Mouse (Mus musculus) induced T-regulatory cell, adult 2 months (primary cell): ENCODE measurements around the gene Heyl.

ENCODE experiments used
- DNase-seq: peaks from one replicate; pipeline ENCODE4 v3.0.0-alpha.2; 2012; ENCODE audit warnings: low read depth

Gene Heyl

GRCm38 (mm10) chr4:123233492-123234084 lies at the start of gene Heyl:
Heyl (plus strand) TSS chr4:123233556.
- peak; percentile 18 for DNase-seq

GRCm38 (mm10) chr4:123184816-123185215 lies 48.5 kb upstream of the Heyl start:
- DNase-seq: no peak

GRCm38 (mm10) chr4:123192336-123192735 lies 41.0 kb upstream of the Heyl start:
- no peak for DNase-seq

GRCm38 (mm10) chr4:123193791-123194190 lies 39.6 kb upstream of the Heyl start:
- no peak for DNase-seq

GRCm38 (mm10) chr4:123196695-123197094 lies 36.7 kb upstream of the Heyl start:
- no peak for DNase-seq

DNA sequence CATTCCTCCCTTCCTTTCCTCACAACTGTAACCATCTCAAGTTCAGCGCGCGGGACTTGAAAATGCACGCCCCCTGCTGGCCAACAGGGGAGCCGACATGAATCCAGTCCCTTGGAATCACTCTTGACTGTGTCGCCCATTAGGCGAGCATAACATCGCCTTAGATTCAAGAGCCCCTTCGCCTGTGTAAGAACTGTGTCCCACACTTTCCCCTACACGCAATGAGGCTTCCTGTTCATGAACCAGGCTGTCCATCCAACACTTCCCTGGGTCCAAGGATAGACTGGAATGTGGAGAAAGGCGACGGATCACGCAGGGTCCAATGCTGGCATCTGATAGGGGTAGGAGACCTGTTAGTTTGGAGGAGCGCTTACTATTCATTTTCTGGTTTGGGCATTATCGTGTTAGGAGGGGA lies 32.6 kb upstream of the Heyl start:
- DNase-seq: peak; percentile 63

DNA sequence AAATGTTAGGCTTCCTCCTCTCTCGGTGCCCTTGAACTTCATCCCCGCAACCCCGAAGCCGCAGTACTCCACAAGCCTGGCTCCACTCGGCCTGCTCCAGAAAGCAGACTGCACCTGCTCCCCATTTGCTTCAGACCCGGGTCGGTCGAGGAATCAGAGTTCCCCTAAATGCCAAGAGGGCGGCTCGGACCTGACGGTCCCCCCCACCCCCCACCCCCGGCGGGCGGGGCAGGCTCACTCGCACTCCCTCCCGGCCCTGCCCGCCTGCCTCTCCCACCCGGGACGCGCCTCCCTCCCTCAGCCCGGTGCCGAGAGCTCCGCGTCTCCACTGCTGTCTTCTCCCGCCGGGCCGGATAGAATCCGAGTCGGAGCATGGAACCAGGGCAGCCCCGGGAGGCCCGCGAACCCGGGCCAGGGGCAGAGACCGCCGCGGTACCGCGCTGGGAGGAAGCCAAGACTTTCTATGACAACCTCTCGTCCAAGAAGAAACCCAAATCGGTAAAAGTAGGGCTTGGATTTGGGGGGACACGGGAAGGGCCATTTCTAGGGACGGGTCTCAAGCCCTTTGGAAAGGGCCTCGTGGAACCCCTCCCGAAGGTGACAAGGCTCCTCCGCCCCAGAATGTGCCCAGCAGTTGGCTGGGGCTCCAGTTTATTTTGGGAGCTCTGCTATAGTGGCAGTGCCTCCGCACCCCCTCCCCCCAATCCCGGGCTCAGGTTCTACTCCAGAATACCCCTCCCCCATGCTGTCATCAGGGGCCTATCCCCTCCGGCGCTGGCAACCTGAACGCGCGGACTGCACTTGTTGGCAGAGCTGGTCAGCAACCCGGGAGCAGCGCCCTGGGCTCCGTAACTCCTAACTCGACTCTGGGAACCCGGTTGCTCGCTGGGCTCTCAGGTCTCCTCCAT lies 31.9 kb upstream of the Heyl start, which contains the start of gene Nt5c1a:
Gene Nt5c1a (plus strand): TSS at position 319 of the 908 bp plus-strand sequence.
- no peak for DNase-seq

GRCm38 (mm10) chr4:123202094-123202420 lies 31.3 kb upstream of the Heyl start:
- DNase-seq: no peak

GRCm38 (mm10) chr4:123207337-123207736 lies 26.0 kb upstream of the Heyl start:
- no peak for DNase-seq

DNA sequence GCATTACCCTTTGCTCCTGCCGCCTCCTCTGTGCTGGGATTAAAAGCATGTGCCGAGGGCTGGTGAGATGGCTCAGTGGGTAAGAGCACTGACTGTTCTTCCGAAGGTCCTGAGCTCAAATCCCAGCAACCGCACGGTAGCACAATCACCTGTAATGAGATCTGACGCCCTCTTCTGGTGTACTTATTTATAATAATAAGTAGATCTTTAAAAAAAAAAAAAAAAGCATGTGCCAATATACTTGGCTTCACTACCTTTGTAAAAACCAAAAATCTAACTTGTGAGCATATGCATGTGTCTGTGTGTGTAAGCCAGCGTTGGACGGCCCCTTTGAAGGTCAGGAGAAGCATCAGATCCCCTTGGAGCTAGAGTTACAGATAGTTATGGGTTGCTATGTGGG lies 22.4 kb upstream of the Heyl start:
- DNase-seq: no peak

DNA sequence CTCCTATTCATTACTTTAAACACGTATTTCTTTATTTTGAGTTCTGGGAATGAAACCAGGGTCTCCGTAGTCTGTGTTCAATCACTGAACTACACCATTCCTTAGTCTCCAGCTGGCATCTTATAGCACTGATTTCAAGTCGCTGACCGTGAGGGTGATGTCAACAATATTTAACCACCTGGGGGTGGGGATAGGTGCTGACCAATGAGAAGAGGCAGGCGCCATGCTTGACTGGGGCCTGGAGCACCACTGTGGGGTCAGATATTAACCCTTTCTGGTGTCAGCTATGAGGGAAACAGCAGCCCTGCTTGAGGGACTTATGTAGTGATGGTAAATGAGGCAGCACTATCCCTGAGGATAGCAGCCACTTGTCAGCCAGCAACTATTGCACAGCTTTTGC lies 21.9 kb upstream of the Heyl start:
- DNase-seq: no peak

DNA sequence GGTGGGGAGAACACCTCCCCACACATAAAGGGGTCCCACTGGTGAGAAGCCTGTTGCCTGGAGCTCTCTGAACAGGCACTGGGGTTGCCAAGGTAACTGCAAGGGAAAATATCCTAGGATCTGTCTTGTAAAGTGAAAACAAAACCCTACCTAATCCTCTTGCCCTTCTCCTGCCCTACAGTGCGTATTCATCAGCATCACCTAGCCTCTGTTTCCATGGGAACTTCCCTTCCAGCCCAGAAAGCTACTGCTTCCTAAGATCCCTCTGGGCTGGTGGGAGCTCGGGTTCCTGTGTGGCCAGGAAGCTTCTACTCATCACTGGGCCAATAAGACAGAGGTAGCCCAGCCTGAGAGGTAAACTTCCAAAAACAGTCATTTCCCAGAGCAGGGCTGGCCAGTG lies 21.0 kb upstream of the Heyl start:
- no peak for DNase-seq

- no peak for DNase-seq
Observed at GRCm38 (mm10) chr4:123213975-123214374, 19.4 kb upstream of the Heyl start.

- no peak for DNase-seq
Observed at GRCm38 (mm10) chr4:123215367-123215766, 18.0 kb upstream of the Heyl start.

DNA sequence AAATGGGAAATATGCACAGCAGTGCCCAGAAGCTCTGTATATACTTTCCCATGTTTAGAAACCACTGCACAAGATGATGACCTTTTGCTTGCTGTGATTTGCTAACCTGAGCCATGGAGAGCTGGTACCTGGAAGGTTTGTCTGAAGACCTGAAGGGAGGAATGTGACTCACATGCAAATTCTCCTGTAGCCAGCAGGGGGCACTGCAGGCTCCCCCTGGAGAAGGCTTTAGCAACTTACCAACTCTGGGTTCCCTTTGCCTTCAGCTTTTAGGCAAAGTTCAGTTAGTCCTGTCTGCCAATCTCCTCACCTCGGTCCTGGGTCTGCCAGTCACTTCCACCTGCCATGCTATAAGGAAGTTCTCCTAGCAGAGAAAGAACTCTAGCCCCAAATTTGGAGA lies 16.6 kb upstream of the Heyl start:
- peak; percentile 60 for DNase-seq

DNA sequence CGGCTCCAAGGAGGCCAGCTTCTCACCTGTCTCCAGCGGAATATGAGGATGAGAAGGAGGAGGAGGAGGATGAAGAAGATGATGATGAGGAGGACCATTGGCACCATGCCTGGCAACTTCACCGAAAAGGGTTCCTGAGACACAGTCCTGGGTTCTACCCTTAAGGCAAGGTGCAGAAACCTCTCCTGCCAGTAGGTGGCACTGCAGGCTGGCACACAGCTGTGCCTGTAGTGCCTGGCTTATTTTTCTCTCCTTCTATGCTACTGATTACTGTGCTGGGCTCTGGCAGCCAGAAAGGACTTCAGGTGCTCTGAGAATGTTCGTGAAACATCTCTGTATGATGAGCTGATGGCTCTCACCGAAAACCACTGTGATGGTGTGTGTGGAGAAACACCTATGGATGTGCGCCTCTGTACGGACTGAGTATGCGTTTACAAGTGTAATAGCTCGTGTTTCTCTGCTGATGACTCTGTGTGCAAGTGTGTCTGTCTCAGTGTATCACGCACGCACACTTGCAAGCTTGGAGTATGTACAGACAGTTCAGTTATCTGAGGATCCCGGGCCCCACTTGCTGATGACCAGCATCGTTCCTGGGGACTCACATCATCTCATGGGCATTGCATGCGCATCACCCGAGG lies 13.5 kb upstream of the Heyl start:
- DNase-seq: peak; percentile 57

DNA sequence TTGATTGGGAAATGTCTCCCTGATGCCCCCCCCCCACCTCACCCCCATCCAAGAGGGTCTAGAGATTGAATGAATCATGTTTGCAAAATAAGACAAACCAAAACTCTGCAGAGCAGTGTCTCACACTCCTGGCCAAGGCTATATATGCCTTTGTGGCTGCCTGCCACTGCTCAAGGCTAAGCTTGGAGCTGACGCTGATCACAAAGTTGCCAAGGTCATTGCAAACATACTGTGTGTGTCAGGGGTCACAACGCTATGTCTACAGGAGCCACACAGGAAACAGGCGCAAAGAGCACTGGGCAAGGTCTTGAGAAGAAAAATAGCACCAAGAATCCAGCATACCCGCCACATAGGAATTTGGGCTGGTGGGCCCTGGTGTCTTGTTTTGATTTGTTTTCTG lies 12.7 kb upstream of the Heyl start:
- DNase-seq: no peak

- DNase-seq: peak; percentile 40
Observed at GRCm38 (mm10) chr4:123223309-123223708, 10.0 kb upstream of the Heyl start.

- DNase-seq: no peak
Observed at GRCm38 (mm10) chr4:123225718-123226403, 7.5 kb upstream of the Heyl start.

GRCm38 (mm10) chr4:123227707-123228106 lies 5.6 kb upstream of the Heyl start:
- no peak for DNase-seq

DNA sequence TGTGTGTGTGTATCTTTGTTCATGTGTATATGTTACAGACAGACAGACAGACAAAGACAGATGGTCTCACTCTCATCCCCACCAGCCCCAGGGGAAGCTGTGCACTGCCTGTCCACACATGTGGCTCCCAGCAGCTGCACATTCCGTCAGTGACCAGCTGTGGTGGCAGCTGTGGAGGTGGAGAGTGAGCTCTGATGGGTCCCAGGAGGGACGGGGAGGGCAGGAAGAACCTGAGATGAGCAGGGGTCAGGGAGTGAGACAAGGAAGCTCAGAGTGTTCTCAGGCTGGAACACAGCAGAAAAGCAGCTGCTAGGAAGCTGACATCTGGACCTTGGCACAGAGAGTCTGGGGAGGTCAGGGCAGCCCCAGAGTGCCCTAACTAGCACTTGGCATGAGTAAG lies 5.1 kb upstream of the Heyl start:
- no peak for DNase-seq

- DNase-seq: no peak
Observed at GRCm38 (mm10) chr4:123229166-123229565, 4.2 kb upstream of the Heyl start.

GRCm38 (mm10) chr4:123232841-123233240 lies 515 bp upstream of the Heyl start:
- no peak for DNase-seq
